Mouse (Mus musculus) left cerebral cortex, postnatal 25 days (tissue): Measurements from ENCODE around the gene Lyrm1. TPM values are rescaled to one million over a fixed set of nuclear protein-coding genes. Genes with fewer than 3 reads are reported as not detected.

Source experiments
- DNase-seq, 2 experiments: peaks; one replicate each; pipeline ENCODE4 v3.0.0; 2022; ENCODE audit warnings: low spot score in 2 of 2, mixed read lengths in 1 of 2
- intact Hi-C: fragments of 180-260 bp; cut with DNase I; formaldehyde crosslinking; loops from one replicate; pipeline ENCODE4 v1.15.1; 2025
- total RNA-seq, 2 experiments: library from RNA; stranded (reverse); gene quantifications; 2 replicates each; pipeline ENCODE4 v1.2.3; 2021

Lyrm1 gene
- total RNA-seq: 10 to 100 TPM; 11.6 to 12.1 TPM

DNA sequence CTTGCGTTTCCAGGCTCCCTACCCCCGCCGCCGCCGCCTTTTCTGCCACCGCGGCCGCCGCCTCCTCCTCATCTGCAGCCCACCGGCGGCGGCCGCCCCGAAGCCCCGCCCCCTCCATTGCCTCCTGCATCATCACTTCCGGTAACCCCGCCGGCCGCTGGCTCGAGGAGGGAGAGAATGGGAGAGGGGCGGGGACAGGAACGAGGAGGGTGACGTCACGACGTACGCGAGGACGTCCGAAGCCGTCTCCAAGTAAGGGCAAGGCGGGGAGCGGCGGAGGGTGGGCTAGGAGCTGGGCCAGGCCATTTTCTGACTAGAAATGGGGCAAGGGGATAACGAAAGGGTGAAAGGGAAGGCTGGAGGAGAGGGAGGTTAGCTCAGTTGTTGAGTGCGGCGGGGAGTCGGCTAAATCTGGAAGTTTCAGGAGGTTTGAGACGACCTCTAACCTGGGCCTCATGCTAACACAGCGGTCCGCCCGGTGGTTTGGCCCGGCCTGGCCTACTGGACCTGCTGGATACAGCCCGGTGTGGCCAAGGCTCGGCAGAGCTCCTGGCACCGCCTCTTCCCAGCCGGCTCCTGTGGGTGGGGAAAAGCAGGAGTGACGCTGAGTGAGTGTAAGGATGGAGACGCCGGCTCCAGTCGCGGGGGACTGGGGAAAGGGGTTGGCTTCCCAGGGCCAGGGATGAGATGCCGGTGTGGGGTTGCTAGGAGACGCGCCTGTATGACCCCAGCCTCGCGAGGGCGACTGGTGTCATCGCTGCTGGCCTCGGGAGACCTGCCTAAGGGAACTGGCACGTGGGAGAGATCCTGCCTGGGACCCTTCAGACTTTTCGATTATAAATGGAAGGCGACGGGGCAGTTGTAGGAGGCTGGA lies at the start of gene Lyrm1, which contains the start of gene Dcun1d3:
Gene Lyrm1 (plus strand): TSS at position 223 of the 874 bp plus-strand sequence.
Gene Dcun1d3 (minus strand): TSS at position 660 of the 874 bp plus-strand sequence.
- intact Hi-C loops: loop anchor here (1.0 to 5.0 kb wide), 2 partner anchors 20 to 206 kb away; partner anchors contain the start of gene Tmem159
- peak; percentile 97 to 98 for DNase-seq

DNA sequence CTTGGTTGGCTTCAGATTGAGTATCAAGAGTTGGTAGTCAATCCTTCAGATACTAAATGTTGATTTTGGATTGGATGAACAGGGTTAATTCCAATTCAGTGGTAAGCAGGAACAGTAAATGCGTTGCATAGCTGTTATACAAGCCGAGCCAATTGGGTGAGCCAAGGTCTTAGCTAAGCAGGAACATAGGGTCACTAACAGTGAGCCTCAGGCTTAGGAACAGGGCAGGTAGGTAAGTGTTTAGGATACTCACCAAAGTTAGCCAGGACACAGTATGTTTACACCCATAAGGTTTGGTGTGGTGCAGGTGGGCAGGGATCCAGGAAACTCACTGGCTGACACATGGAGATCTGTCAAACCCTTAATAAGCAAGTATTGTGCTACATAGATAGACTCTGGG lies 48.3 kb upstream of the Lyrm1 start:
- no peak for DNase-seq
- intact Hi-C loops: no loop called here

DNA sequence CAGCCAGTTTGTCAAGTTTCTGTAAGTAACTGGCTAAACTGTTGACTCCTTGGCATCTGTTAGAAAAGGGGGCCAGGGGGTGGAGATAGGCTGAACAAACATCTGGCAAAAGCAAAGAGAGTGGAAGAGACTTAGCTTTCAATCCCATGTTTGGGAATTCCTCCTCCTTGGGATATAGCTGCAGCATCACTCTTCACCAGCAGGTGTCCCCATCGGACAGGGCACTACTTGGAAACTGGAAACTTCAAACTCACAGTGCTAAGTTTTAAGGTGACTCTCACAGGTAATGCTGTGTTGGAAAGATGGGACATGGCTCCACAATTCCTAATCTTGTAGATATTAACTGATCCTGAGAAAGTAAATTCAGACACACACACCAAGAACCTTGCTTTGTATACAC lies 46.6 kb upstream of the Lyrm1 start:
- intact Hi-C loops: loop anchor here (2.0 kb wide), 3 partner anchors 206 to 356 kb away; no protein-coding TSS in a partner anchor
- DNase-seq: peak; percentile 71 to 75

DNA sequence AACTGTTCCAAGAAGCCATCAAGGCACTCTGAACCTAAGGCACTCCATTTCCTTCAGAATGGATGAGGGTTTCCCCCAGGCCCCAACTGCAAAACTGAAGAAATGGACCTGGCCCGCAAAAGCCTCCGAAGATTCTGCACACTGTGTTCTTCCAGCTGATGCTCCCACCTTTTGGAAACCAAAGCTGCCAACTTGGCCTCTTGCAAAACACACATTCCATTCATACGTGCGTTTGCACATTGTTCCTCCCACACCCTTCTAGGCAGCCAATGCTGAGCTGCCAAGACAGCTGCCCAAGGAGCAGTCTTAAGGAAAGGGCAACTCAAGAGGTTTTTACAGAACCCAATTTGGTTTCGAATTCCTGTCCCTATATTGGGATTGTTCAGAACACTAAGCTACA lies 44.9 kb upstream of the Lyrm1 start:
- intact Hi-C loops: loop anchor here (10.0 kb wide), 1 partner anchor 474 kb away; the partner anchor contains the start of gene Abca15
- peak in 1 of 2 experiments; percentile 14 for DNase-seq

DNA sequence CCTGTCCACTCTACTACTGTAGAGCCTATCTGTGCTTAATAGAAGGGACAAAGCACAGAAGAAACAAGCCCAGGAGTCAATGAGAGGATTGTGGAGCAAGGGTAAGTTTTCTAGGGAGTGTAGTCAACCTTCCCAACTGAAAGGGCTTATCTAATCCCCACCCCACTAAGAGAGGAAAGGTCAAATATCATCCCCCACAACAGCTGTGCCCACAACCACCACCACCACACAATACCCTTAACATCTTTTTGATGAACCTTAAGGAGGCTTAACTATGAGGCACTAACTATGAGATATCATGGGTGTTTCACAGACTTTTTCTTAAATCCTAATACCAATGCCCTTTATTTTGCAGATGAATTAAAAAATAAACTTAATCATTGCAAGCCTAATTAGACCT lies 43.2 kb upstream of the Lyrm1 start:
- intact Hi-C loops: loop anchor here (10.0 kb wide), 1 partner anchor 472 kb away; the partner anchor contains the start of gene Abca15
- DNase-seq: no peak

DNA sequence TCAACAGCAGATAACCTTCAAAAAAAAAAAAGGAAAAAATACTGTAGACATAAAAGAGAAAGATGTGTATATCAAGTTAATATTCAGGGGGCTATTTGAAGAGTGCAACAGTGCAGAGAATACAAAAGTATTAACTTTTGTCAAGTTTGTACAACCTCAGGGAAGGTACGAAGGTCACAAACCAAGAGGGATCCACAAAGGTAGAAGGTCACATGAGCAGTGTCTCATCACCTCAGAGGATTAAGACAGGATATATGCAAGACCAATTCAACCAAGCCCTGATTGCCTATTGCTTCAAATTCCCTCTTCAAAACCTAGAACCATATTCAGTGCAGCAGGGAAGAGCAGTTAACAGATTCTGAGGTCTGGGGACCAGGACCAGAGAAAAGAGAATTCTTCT lies 42.5 kb upstream of the Lyrm1 start:
- intact Hi-C loops: loop anchor here (10.0 kb wide), 1 partner anchor 472 kb away; the partner anchor contains the start of gene Abca15
- DNase-seq: no peak

DNA sequence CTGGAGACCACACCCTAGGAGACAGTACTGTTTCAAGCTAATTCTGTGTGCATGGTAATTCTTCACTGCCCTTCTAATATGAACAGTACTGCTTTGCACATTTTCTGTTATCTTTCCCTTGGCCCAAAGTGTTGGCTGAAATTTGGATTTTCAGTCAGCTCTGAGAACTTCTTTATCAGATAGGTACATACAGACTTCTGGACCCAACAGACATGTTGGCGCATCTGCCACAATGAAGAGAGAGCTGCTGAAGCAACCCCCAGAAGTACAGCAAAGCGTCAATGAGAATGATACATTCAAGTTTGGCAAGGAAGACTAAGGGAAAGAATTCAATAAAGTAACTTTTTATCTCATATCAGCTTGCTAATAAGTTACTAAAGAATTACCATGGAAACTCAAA lies 41.3 kb upstream of the Lyrm1 start:
- no peak for DNase-seq
- intact Hi-C loops: loop anchor here (10.0 kb wide), 1 partner anchor 470 kb away; the partner anchor contains the start of gene Abca15

DNA sequence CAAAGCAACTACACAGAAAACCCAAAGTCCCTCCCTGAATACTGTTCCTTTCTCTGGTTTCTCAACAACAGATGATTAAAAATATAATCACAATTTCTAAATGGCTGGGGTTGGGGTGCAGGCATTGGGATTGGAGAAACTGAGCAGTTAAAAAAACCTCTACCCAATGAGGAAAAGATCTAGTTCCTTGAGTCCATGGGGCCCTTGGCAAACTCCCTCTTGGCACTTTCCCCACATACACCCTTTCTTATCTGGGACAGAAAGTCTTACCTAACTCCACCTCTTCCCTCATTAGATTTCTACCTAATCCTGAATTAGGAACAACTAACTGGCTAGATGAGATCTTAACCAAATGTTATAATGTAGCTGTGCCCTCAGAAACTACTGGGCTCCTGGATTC lies 40.6 kb upstream of the Lyrm1 start:
- DNase-seq: no peak
- intact Hi-C loops: loop anchor here (10.0 kb wide), 1 partner anchor 470 kb away; the partner anchor contains the start of gene Abca15

DNA sequence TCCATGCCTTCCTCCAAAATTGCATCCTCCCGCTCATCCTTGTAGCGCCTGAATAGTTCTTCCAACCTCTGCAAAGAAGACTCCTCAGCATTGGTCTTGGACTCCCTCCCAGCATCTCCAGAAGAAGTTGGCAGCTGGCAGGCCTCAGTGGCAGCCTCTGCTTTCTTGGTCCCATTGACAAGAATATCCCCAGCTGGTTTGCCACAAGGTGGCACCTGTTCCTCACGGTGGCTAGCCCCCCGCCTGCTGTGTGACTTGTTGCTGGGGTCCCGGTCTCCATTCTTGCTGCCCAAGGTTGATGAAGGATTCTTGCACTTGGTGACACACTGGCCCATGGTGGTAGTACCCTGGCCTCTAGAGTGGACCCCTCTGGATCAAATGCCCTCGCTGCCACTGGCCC lies 36.2 kb upstream of the Lyrm1 start:
- intact Hi-C loops: loop anchor here (10.0 kb wide), 1 partner anchor 465 kb away; the partner anchor contains the start of gene Abca15
- peak in 1 of 2 experiments; percentile 21 for DNase-seq

DNA sequence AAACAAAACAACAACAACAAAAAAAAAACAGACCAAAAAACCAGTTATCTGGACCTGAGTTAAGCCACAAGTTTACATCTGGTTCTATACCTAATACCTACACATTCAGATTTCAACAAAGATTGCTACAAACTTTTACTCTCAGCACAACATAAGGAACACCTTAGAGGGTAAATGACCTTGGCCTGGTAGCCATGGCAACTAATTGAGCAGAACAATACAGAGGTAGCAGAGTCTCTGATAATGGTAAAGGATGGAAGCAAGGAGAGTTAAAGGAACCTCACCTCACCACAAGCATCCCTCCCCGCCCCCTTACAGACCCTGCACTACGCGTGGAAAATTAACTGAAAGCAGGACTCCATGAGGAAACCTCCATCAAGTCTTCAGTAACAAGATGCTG lies 35.5 kb upstream of the Lyrm1 start:
- no peak for DNase-seq
- intact Hi-C loops: no loop called here

DNA sequence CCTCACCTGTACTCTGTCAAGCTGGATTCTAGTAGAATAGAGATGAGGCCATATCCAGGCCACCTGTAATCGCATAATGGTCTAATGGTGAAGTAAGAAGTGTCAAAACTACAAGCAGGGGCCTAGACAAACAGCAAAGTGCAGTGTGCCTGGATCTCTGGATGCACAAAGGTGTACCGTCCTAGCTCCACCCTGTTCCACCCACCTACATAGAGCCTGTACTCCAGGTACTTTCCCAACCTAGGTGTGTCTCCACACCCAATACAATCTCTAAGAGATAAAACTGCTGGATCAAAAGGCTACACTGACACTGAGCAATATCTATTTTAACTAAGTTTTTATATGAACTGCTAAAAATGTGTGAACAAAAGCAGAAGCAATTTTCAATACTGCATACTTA lies 35.1 kb upstream of the Lyrm1 start:
- intact Hi-C loops: no loop called here
- DNase-seq: no peak

DNA sequence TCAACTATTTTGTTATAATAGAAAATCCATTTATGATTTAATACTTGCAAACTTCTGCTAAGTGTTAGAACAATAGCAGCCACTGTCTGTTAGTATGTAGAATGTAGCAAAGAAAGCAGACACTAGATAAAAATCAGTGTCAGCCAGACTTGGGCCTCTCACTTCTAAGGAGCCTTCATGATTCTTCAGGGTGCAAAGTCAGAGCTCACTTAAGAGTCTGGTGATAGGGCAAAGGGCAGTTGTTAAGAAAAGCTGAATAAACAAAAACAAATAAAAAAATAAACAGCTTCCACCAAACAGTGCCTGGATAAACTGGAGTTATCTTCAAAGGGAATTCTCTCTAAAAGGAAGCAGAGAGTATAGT lies 34.7 kb upstream of the Lyrm1 start:
- DNase-seq: no peak
- intact Hi-C loops: no loop called here

DNA sequence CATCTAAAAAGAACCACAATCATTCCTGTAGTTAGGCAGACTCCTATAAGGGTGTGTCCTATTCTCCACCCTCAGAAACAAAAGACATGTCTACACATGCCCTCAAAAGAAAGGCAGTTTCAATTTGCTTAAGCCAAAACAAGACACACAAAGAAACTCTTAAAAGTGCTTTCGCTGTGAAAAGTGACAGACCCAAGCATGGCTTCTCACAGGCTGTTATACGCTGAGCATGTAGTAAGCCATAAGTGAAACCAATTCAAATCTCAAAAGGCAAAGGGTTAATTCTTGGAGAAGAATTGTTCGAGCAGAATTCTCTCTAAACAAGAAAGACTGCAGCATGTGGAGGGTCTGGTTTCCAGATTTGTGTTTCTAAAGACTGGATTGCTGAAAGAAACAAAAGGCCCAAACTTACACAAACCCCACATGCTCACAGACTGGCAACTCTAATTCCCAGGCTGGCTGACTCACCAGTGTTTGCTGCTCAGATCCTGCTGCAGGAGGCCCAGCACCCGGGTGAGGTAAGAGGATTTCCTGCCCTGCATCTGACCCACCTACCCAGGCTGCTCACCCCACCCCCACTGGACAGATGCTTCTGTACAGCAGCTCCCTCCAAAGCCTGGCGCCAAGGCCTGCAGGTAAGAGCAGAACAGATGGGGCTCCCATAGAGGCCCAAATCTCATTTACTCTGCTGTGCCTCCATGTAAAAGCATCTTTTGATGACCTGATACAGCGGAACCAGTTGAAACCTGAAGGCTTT lies 34.1 kb upstream of the Lyrm1 start:
- intact Hi-C loops: no loop called here
- DNase-seq: peak; percentile 24 to 55

DNA sequence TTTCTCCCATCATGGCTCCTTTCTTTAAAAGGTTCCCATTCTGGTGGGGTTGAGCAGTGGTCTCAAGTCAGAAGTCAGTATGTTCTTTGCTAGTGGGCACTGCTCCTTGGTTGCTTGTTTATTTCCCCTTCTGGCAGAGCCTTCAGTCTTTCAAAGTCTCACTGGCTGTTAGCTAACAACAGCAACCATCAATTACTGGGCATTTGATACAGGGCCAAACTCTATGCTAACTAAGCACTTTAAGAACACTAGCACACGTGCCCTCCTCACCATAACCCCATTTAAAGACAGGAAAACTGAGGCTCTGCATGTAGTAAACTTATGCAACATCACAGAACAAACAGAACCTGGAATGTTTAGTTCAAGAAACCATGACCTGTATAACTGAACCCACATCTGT lies 33.5 kb upstream of the Lyrm1 start:
- DNase-seq: no peak
- intact Hi-C loops: no loop called here

DNA sequence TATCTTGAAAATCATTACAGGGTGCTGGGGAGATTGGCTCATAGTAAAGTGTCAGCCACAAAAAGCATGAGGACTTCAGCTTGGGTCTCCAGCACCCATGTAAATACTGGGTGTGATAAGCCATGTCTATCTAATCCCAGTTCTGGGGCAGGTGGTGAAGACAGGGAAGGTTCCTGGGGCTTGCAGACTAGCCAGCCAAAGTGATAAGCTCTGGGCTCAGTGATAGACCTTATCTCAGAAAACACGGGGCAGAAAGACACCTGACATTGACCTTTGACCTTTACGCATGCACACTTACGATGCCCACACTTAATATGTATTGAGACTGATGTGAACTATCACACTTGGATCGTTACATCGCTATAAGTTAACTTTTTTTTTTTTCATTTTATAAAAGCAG lies 31.2 kb upstream of the Lyrm1 start:
- intact Hi-C loops: no loop called here
- no peak for DNase-seq

DNA sequence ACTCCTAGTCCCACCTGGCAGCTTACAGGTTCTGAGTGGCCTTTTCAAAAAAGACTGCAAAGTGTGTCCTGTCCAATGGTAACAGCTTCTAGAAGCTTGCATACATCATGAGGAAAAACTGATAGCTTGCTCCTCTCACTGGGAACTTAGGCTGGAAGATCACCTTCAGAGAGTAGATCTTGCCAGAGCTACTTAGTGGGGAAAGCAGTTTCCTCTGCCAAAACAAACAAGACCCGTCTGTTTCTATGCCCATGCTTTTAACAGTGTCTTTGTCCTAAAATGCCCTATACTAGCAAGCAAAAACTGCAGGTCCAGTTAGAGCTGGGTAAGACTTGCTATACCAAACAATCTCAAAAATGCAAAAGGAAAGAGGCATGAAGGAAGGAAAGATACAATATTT lies 29.5 kb upstream of the Lyrm1 start:
- no peak for DNase-seq
- intact Hi-C loops: no loop called here

DNA sequence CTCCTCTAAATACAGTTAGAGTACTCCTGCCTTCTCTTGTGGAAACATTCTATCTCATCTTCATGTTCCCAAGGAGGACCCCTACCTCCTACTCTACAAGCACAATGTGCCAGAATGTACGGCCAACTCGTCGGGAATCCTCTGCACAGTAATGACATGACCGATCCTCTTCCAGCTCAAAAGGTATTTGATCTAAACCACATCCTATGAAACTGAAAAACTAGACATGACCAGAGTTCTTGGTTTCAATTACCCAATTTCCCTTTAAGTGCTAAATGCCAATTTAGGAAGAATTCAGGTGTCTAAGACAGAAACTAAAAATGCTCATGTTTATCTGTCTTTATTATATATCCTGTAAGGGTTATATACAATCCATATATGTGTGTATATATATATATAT lies 23.5 kb upstream of the Lyrm1 start:
- intact Hi-C loops: no loop called here

DNA sequence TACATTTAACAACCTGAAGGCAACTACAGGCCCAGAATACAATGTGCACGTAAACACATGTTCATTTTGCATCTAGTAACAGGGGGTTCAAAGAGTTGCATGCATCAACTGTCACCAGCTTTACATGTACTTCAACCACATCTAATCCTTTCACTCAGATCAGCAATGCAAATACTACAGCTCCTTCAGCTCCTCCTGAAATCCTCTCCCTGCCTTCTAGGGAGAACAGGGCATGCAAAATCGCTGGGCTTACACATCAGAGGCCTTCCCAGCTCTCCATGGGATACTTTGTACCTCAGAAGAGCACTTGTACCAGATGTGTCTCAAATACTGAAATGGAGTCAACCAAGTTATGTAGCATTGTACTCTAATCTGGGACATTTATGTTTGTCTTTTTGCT lies 22.6 kb upstream of the Lyrm1 start:
- no peak for DNase-seq
- intact Hi-C loops: no loop called here

More for the DNA sequence above, 23.5 kb upstream of the Lyrm1 start:
- DNase-seq: no peak

DNA sequence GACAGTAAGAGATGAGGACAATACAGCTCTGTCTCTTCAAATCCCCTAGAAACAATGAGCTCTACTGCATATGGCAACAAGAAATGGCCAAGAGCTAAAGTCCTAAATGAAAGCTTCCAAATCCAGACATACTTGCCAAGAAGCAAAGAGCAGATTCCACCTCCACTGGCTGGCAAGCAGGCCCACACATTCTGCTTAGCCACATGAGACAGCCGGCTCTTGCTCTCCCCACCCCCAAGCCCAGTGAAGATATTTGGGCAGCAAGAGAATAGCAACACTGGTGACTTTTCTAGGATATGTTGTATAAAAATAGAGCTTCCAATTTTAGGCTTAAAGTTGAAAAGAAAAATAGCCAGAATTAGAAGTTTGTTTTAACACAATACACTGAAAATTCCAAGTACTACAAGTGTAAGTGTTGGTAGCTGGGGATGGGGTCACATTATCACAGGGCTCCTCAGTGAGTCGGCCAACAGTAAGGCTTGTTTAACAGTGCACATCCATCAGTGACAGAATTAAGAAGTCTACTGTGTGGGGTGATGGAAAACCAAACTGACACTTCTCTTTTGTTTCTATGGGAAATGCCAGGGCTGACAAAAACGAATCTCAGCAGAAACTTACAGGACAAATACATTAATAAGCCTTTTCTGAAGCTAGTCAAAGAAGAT lies 19.8 kb upstream of the Lyrm1 start:
- intact Hi-C loops: loop anchor here (1.0 kb wide), 1 partner anchor 19 kb away; the partner anchor contains the start of gene Lyrm1
- peak; percentile 55 to 93 for DNase-seq

DNA sequence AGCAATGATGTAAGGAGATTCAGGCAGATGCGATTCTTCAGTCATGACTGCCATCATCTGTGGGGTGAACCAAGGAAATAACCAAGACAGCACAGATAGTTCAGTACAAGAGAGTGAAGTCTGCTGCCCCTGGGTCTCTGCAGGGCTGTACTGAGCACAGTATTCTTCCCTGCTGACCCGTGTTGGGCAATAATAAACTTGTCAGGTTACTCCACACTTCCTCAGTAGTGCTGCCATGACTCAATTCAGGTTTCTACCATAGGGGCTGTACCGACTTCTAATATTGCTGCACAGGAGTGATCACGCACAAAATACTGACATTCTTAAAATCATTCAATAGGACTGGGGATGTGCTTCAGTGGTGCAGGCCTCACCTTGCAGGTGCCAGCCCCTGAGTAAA lies 16.5 kb upstream of the Lyrm1 start:
- intact Hi-C loops: no loop called here
- no peak for DNase-seq
